Mouse (Mus musculus): Measurements from ENCODE around the gene Fbxw26. TPM values are rescaled to one million over a fixed set of nuclear protein-coding genes. Genes with fewer than 3 reads are reported as not detected.
"Not testable (repeated sequence)": the region's sequence is repeated elsewhere in the genome, so short reads cannot be mapped to it uniquely, and the experiment has no call there.

Fbxw26 gene
- total RNA-seq (2022): not detected

DNA sequence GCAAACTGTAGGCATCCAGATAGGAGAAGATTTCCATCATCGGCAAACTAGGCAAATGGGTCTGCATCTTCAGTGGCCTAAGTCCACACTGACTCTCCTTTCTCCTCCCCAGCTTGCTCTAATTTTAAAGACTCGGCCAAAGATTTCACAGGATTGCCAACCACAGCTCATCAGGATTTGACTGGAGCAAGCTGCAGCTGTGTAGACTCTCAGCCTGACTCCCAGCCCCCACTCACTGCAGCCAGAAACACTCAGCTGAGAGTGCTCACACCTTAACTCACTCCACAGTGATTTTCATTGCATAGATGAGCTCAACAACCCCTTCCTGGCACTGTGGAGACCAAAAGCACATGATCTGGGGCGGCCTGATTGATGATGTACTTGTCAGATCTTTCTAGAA lies at the start of gene Fbxw26:
Fbxw26 (minus strand) TSS at position 101 of the 400 bp plus-strand sequence.
- DNase-seq (ENCODE audit: low spot score in 2 of 2): not testable (repeated sequence)

- DNase-seq (ENCODE audit: low spot score in 2 of 2): no peak
Measured at GRCm38 (mm10) chr9:109795221-109795620, 49.3 kb upstream of the Fbxw26 start.

DNA sequence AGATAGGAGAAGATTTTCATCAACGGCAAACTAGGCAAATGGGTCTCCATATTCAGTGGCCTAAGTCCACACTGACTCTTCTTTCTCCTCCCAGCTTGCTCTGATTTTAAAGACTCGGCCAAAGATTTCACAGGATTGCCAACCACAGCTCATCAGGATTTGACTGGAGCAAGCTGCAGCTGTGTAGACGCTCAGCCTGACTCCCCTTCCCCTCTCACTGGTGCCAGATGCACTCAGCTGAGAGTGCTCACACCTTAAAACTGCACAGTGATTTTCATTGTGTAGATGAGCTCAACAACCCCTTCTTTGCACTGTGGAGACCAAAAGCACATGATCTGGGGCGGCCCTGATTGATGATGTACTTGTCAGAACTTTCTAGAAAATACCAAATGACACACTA lies 44.7 kb upstream of the Fbxw26 start, which contains the start of gene Fbxw27:
Fbxw27 (minus strand) TSS at position 101 of the 400 bp plus-strand sequence.
- DNase-seq (ENCODE audit: low spot score in 2 of 2): not testable (repeated sequence)

DNA sequence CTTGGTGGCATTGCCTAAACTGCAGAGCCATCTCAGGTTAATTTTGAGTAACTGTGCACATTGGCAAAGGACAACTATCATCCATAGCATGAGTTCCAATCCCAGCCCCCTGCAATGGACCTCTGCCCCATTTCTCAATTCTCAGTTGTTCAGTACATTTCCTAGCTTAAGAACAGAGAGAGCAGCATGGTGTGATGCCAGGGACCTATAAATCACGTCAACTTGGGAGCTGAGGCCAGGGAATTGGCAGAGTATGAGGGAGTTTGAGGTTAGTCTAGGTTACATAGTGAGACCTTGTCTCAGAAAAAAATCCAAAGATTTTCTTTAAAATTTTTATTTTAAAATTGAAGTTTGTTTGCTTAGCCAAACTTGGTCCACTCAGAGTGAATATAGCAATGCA lies 21.0 kb upstream of the Fbxw26 start:
- DNase-seq (ENCODE audit: low spot score in 2 of 2): not testable (repeated sequence)

- not testable (repeated sequence) for DNase-seq (ENCODE audit: low spot score in 2 of 2)
Measured at GRCm38 (mm10) chr9:109702600-109702999, 43.3 kb downstream of the Fbxw26 start, which contains the start of gene Fbxw18. TSS of gene Fbxw18 (minus strand) at chr9:109702700.

DNA sequence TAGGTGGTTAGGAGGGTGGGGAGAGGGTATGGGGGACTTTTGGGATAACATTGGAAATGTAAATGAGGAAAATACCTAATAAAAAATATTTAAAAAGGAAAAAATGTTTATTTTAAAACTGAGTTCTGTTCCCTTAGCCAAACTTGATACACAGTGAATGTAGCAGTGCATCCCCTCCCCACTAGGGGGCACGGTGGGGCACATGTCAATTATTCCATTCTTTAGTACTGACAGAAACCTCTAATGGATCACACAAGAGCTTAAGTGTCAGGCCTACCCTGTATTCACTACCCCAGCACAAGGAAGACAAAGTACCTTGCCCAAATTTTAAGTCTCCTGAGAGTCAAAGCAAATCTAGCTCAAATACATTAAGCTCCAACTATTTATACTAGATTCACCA lies 60.6 kb downstream of the Fbxw26 start:
- DNase-seq (ENCODE audit: low spot score in 2 of 2): no peak

Other genes starting within 250 kb of the Fbxw26 start
- not detected for gene Fbxw15, start 177.8 kb downstream of the Fbxw26 start, total RNA-seq (2022)
- gene Fbxw24, start 120.0 kb downstream of the Fbxw26 start, total RNA-seq (2022): not detected
- gene Fbxw25, start 81.4 kb downstream of the Fbxw26 start, total RNA-seq (2022): not detected
- not detected for gene Fbxw18, start 43.4 kb downstream of the Fbxw26 start, total RNA-seq (2022)
- gene Fbxw27, start 44.6 kb upstream of the Fbxw26 start, total RNA-seq (2022): not detected
- not detected for gene Spink8, start 66.2 kb upstream of the Fbxw26 start, total RNA-seq (2022)
- gene Nme6, start 86.7 kb upstream of the Fbxw26 start, total RNA-seq (2022): 10 to 100 TPM; 29.2 to 35.4 (median 33.5) TPM
- not detected for gene Camp, start 103.5 kb upstream of the Fbxw26 start, total RNA-seq (2022)
- gene Cdc25a, start 129.5 kb upstream of the Fbxw26 start, total RNA-seq (2022): 1 to 10 TPM; 4.1 to 5.7 (median 4.6) TPM
- 100 to 1,000 TPM; 475 to 623 (median 599) TPM for gene Map4, start 185.4 kb upstream of the Fbxw26 start, total RNA-seq (2022)